Mouse (Mus musculus) layer of hippocampus, adult 18-20 months (tissue): ENCODE data around the gene Cldn34c1. TPM values are rescaled to one million over a fixed set of nuclear protein-coding genes. Genes with fewer than 3 reads are reported as not detected.
"Not testable (repeated sequence)": the region's sequence is repeated elsewhere in the genome, so short reads cannot be mapped to it uniquely, and the experiment has no call there.

Experiments used
- DNase-seq, 2 experiments: peaks; one replicate each; pipeline ENCODE4 v3.0.0; 2022; ENCODE audit warnings: low spot score in 2 of 2
- long read RNA-seq: library from polyadenylated mRNA; stranded (forward); transcript quantifications from one replicate; pipeline ENCODE4 v2.0.0, GENCODE M21; 2021
- total RNA-seq, 2 experiments: library from RNA; stranded (reverse); gene quantifications; 2 replicates each; pipeline ENCODE4 v1.2.3; 2021

Cldn34c1 gene
- total RNA-seq, result 1 to 10 TPM; 4.1 to 5.0 TPM
- long read RNA-seq, partial matches to known transcripts, result 0 of 5 reads
- long read RNA-seq, other reads (novel, unspliced or antisense), result 5 of 5 reads

DNA sequence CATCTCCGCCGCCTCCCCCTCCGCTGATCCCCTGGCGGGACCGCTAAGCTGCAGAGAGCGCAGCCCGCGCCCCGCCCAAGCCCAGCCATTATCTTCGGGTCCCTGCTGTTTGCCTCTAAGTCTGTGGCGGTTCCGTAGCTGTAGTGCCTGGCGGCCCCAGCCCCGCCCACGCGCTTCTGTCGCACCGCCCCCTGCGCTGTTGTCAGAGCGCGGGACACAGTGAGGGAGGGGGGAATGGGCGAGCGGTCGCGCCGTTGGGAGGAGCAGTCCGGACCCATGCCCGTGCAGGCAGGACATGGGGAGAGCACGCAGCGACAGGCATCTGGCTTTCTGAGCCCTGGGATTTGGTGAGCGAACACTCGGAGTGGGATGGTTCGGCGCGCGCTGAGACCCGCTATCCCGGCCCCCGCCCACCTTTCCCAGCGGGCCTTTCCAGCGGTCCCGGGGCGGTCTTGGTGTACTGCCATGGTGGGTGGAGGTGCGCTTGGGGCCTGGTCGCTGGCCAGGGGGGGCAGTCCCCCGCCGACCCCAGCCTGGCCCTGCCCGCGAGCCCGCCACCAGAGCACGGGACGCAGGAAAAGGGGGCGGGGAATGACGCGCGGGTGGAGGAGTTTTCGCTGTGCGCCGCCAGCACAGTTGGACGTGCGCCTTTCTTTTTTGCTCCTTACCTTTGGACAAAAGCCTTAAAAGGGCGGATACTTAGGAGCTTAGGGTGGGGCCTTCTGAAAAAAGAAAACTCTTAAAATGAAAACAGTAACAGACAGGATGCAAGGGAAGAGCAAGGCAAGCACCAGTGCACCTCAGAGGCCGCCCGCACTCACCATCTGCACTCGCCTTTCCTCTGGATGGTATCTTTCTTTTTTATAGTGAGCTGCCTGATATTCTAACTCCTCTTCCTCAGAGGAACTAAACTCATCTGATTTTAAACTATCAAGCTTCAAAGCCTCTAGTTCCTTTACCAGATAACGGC is at the start of gene Cldn34c1:
Cldn34c1 (plus strand) TSS at position 205 of the 970 bp plus-strand sequence.
- peak; percentile 64 to 77 for DNase-seq

DNA sequence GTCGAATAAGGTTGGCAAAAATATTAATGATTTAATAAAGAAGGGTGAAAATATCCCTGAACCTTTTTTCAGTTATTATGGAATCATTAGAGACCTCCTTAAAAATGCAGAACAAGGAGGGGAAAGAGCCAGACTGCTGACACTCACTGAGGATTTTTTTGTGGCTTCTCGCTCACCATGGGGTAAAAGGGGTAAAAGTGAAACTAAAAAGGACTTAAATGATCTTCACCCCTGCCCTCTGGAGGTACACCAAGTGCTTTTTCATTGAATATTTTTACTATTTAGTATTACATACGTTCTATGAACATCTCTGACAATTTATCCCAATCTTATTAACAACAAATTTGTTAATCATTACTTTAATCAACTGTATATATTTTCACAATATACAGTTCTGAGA is 15.9 kb upstream of the Cldn34c1 start:
- no peak for DNase-seq

DNA sequence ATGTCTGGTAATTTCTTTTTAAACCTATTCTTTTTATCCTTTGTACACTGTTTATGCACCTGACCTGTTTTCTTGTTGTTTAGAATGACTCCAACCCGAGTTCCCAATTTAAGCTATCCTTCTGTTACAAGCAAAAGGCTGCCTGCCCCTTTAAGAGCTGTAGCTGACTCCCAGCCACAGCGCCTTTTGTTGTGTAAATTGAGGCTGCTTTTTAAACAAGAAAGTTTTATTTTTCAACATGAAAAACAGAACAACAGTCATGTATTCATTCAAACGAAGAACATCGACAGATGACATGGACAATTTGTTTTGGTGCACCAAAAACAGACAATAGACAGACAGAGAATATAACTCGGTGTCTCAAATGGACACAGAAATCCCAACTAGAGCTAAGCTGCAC is 489 bp upstream of the Cldn34c1 start:
- DNase-seq, result peak in 1 of 2 experiments; percentile 2

DNA sequence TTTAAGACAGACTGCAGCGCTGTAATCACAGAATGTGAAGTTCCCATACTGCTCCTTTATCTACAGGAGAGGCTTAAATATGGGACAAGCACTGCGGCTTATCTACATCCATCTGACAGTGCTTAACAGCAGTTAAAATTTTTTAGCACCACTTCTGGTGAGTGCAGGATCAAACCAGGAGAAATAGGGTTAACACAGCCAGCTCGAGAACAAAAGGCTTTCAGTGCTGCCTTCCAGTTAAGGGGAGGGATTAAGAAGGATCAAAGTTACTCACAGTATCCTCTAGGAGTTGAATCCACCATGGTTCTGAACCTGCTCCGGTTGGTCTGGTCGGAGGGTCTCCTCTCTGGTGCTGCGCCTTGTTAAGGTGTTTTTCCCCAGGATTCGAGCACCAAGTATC is 1.4 kb downstream of the Cldn34c1 start:
- DNase-seq, result not testable (repeated sequence)

DNA sequence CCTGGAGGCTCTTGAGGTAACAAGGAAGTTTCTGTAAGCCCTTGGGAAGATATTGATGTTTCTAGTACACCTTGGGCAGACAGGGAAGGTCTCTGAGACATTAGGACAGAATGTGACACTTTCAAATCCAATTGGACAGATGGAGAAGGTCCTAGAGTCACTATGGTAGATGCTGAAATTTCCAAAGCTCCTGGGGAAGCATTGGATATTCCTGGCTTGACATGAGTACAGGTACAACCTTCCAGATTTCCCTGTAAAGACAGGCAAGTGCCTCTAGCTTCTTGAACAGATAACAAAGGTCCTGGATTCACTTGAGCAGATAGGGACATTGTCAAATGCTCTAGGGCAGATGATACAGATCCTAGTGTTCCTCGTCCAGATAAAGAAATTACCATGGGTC is 119.1 kb downstream of the Cldn34c1 start, which contains the start of gene Srsx:
Srsx (minus strand) TSS at position 101 of the 400 bp plus-strand sequence.
- DNase-seq, result not testable (repeated sequence)

Other genes with a start within 250 kb of the Cldn34c1 start
- gene Gm17521, start 73.8 kb upstream of the Cldn34c1 start, total RNA-seq, result not detected
- not detected for gene Srsx, start 119.0 kb downstream of the Cldn34c1 start, total RNA-seq
- not detected for gene Gm17577, start 143.4 kb downstream of the Cldn34c1 start, total RNA-seq